Mouse (Mus musculus): ENCODE data around the gene Rbfox3. TPM values are rescaled to one million over a fixed set of nuclear protein-coding genes. Genes with fewer than 3 reads are reported as not detected.

The Rbfox3 gene
- polyA plus RNA-seq, 1 experiment from 2014 or later, result 54.9 TPM

GRCm38 (mm10) chr11:118879466-118880150, 31.8 kb downstream of the Rbfox3 start:
- ATAC-seq, result no peak
- WGBS, result 93% methylated on average over 8 of the region's 8 CpGs
- no peak overlapping the region for H3K4me2 ChIP-seq (ENCODE audit: low read length)

DNA sequence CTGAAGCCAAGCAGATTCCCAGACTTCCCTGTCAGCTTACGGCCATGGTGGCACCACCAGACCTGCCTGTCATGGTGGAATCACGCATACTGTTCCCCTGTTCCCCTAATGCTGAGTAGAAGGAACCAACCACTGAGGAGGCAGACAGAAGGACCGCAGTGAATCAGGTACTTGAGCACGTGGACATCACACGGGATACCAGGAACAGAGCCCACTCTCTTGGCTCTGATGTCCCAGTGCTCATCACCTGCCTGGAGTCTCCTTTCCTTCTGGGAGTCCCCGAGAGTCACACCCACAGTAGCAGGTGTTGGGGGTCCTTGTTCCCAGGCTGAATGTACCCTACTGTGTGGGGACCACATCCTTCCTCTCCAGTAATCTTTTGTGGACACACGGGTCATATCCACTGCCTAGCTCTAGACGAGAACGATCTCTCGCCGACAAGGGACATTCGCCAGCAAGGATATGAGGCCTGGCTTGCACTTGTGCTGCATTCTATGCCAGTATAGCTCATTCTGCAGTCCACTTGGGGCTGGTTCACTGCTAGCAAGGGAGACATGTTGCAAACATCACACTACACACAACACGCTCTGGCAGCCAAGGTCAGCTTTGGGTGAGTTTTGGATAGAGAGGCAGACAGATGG, 32.7 kb downstream of the Rbfox3 start:
- H3K27ac ChIP-seq (ENCODE audit: low read length), result no peak overlapping the region
- H3K36me3 ChIP-seq (ENCODE audit: control insufficient read depth, insufficient read depth, low read length), result no peaks in the 10 kb centered on the region
- no peak for ATAC-seq
- WGBS, result 95% methylated on average over 13 of the region's 13 CpGs
- no peak overlapping the region for H3K9ac ChIP-seq (ENCODE audit: low read depth, low read length)
- no peak overlapping the region for H3K4me3 ChIP-seq (ENCODE audit: low read depth, low read length)
- H3K27me3 ChIP-seq (ENCODE audit: control insufficient read depth, insufficient read depth, low read depth, low read length), result no peaks in the 10 kb centered on the region
- H3K4me1 ChIP-seq (ENCODE audit: control insufficient read depth, insufficient read depth, low read length), result peaks cover 36% of the 10 kb centered on the region
- no peak overlapping the region for H3K4me2 ChIP-seq (ENCODE audit: low read length)
- H3K9me3 ChIP-seq (replicated peaks; ENCODE audit: control insufficient read depth, low read length, poor library complexity, severe bottlenecking), result no peaks in the 10 kb centered on the region

More at GRCm38 (mm10) chr11:118879466-118880150, 31.8 kb downstream of the Rbfox3 start:
- Histone ChIP-seq H3K4me1 (ENCODE audit: control insufficient read depth, insufficient read depth, low read length) (peaks cover 27% of the 10 kb centered on the region), H3K36me3 (ENCODE audit: control insufficient read depth, insufficient read depth, low read length) (no peaks in the 10 kb centered on the region), H3K27ac (ENCODE audit: low read length) (no peak overlapping the region), H3K4me3 (ENCODE audit: low read depth, low read length) (no peak overlapping the region), H3K9me3 (replicated peaks; ENCODE audit: control insufficient read depth, low read length, poor library complexity, severe bottlenecking) (no peaks in the 10 kb centered on the region), H3K27me3 (ENCODE audit: control insufficient read depth, insufficient read depth, low read depth, low read length) (no peaks in the 10 kb centered on the region), H3K9ac (ENCODE audit: low read depth, low read length) (no peak overlapping the region)

DNA sequence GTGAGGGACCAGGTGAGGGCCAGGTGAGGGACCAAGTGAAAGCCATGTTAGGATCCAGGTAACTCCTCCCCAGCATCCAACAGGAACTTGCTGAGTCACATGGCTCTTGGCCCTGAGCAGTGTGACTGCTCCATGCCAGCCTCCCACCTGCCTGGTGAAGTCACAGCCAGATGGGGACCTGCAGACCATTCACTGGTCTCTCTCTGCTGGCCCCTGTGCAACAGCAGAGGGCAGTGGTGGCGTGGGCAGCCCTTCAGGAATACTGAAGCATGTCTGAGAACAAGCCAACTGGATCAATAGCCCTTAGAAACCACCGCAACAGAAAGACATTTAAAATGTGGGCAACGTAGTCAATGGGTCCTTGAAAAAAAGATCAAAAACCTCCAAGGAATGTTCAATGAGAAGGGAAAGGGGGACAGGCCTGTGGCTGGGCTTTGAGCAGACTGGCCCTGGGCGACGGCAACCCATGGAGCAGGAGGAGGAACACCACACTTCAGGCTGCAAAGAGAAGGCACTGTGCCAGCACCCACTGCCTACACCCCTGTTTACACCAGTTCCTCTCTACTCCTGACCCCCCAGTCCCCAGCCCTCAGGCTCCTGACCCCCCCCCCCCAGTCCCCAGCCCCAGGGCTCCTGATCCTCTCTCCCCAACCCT, 36.0 kb downstream of the Rbfox3 start:
- no peak overlapping the region for H3K4me3 ChIP-seq (ENCODE audit: low read depth, low read length)
- no peaks in the 10 kb centered on the region for H3K9me3 ChIP-seq (replicated peaks; ENCODE audit: control insufficient read depth, low read length, poor library complexity, severe bottlenecking)
- H3K9ac ChIP-seq (ENCODE audit: low read depth, low read length), result no peak overlapping the region
- no peak overlapping the region for H3K4me2 ChIP-seq (ENCODE audit: low read length)
- no peaks in the 10 kb centered on the region for H3K36me3 ChIP-seq (ENCODE audit: control insufficient read depth, insufficient read depth, low read length)
- whole genome bisulfite sequencing, result 21% methylated on average over 5 of the region's 5 CpGs
- no peaks in the 10 kb centered on the region for H3K27me3 ChIP-seq (ENCODE audit: control insufficient read depth, insufficient read depth, low read depth, low read length)
- ATAC-seq, result peak; percentile 73
- peaks cover 31% of the 10 kb centered on the region for H3K4me1 ChIP-seq (ENCODE audit: control insufficient read depth, insufficient read depth, low read length)
- H3K27ac ChIP-seq (ENCODE audit: low read length), result peak overlapping the region; percentile 63

DNA sequence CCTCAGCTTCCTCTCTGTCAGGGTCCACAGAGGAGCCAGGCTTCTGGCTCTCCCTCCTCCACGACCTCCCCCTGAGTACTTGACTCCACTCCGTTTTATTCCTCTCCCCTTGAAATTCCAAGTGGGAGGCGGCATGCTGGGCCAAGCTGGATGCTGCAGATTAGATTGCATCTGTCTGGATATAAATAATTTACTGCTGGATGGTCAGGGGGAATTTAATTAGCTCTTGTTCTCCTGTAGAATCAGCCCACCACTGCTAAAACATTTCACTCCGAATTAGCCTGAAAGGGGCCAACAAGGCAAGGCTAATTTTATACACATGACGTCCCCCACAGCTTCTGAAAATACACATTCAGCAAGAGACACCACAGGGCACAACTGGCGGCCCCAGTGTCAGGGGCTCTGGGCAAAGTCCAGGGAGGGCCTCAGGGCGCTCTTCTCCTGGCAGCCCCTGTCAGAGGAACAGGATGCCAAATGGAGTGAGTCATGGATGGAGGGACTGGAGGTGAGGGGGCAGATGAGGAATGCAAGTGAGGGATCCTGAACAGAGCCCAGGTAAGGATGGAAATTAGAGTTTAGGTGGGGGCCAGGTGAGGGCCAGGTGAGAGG, 36.8 kb downstream of the Rbfox3 start:
- peak; percentile 57 for ATAC-seq
- Histone ChIP-seq H3K36me3 (ENCODE audit: control insufficient read depth, insufficient read depth, low read length) (no peaks in the 10 kb centered on the region), H3K27me3 (ENCODE audit: control insufficient read depth, insufficient read depth, low read depth, low read length) (no peaks in the 10 kb centered on the region), H3K27ac (ENCODE audit: low read length) (peak overlapping the region; percentile 74), H3K4me1 (ENCODE audit: control insufficient read depth, insufficient read depth, low read length) (peaks cover 31% of the 10 kb centered on the region), H3K4me3 (ENCODE audit: low read depth, low read length) (no peak overlapping the region), H3K4me2 (ENCODE audit: low read length) (no peak overlapping the region), H3K9me3 (replicated peaks; ENCODE audit: control insufficient read depth, low read length, poor library complexity, severe bottlenecking) (no peaks in the 10 kb centered on the region), H3K9ac (ENCODE audit: low read depth, low read length) (no peak overlapping the region; the same call in 1 of the 2 replicates)
- 14% methylated on average over 7 of the region's 7 CpGs for WGBS

DNA sequence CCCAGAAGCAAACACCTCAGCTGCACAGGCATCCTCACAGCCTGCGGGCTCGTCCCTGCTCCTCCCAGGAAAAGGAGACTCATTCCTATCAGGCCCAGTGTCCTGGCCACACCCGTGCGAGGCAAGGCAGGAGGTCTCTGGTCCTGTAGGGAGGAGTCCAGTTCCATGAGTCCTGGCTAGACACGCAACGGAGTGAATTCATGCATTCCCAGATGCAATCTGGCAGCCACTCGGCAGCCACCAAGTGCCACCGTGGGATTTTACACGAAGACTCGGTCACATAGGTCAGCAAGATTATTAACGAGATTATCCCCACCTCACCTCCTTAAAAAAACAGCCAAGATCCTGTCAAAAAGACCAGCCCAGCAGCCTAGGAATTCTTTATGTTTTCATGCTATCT, 37.4 kb downstream of the Rbfox3 start:
- H3K9ac ChIP-seq (ENCODE audit: low read depth, low read length), result peak overlapping the region; percentile 22; the same call in 1 of the 2 replicates
- ATAC-seq, result no peak
- H3K27ac ChIP-seq (ENCODE audit: low read length), result peak overlapping the region; percentile 74
- peaks cover 31% of the 10 kb centered on the region for H3K4me1 ChIP-seq (ENCODE audit: control insufficient read depth, insufficient read depth, low read length)
- no peak overlapping the region for H3K4me2 ChIP-seq (ENCODE audit: low read length)
- no peaks in the 10 kb centered on the region for H3K27me3 ChIP-seq (ENCODE audit: control insufficient read depth, insufficient read depth, low read depth, low read length)
- H3K9me3 ChIP-seq (replicated peaks; ENCODE audit: control insufficient read depth, low read length, poor library complexity, severe bottlenecking), result no peaks in the 10 kb centered on the region
- H3K4me3 ChIP-seq (ENCODE audit: low read depth, low read length), result no peak overlapping the region
- no peaks in the 10 kb centered on the region for H3K36me3 ChIP-seq (ENCODE audit: control insufficient read depth, insufficient read depth, low read length)
- 31% methylated on average over 11 of the region's 11 CpGs for WGBS

- 80% methylated on average over 10 of the region's 10 CpGs for WGBS
- ATAC-seq, result no peak
- H3K4me2 ChIP-seq (ENCODE audit: low read length), result no peak overlapping the region
Observed at GRCm38 (mm10) chr11:118871527-118871926, 39.9 kb downstream of the Rbfox3 start.

DNA sequence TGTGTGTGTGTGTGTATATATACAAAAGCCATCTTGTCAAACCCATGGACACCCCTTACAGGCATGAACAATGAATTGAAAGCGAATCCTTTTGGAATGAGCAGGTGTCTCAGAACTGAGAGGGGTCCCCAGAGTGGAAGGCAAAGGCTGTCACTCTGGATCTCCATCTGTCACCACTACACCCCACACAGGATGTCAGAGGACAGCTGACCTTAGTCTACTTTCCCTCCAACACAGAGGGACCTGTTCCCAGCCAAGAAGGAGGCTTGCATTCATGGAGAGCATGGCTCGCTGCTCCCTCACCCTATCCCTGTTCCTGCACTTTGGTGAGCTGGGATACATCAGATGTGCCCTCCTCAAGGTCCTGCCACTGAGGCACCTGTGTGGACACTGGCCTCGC, 48.0 kb downstream of the Rbfox3 start:
- no peak overlapping the region for H3K4me3 ChIP-seq (ENCODE audit: low read depth, low read length)
- no peak for ATAC-seq
- H3K4me1 ChIP-seq (ENCODE audit: control insufficient read depth, insufficient read depth, low read length), result peaks cover 7% of the 10 kb centered on the region
- H3K27ac ChIP-seq (ENCODE audit: low read length), result no peak overlapping the region
- H3K36me3 ChIP-seq (ENCODE audit: control insufficient read depth, insufficient read depth, low read length), result 0 out of 2 replicates have a peak, but pooled peaks cover 2% of the 10 kb centered on the region
- H3K4me2 ChIP-seq (ENCODE audit: low read length), result no peak overlapping the region
- H3K9me3 ChIP-seq (replicated peaks; ENCODE audit: control insufficient read depth, low read length, poor library complexity, severe bottlenecking), result no peaks in the 10 kb centered on the region
- no peak overlapping the region for H3K9ac ChIP-seq (ENCODE audit: low read depth, low read length)
- WGBS, result 75% methylated on average over 3 of the region's 3 CpGs
- no peaks in the 10 kb centered on the region for H3K27me3 ChIP-seq (ENCODE audit: control insufficient read depth, insufficient read depth, low read depth, low read length)

More at GRCm38 (mm10) chr11:118871527-118871926, 39.9 kb downstream of the Rbfox3 start:
- Histone ChIP-seq H3K4me3 (ENCODE audit: low read depth, low read length) (no peak overlapping the region), H3K9me3 (replicated peaks; ENCODE audit: control insufficient read depth, low read length, poor library complexity, severe bottlenecking) (no peaks in the 10 kb centered on the region), H3K27ac (ENCODE audit: low read length) (no peak overlapping the region), H3K36me3 (ENCODE audit: control insufficient read depth, insufficient read depth, low read length) (0 out of 2 replicates have a peak, but pooled peaks cover 2% of the 10 kb centered on the region), H3K27me3 (ENCODE audit: control insufficient read depth, insufficient read depth, low read depth, low read length) (no peaks in the 10 kb centered on the region), H3K9ac (ENCODE audit: low read depth, low read length) (no peak overlapping the region), H3K4me1 (ENCODE audit: control insufficient read depth, insufficient read depth, low read length) (peaks cover 31% of the 10 kb centered on the region)

- H3K9ac ChIP-seq (ENCODE audit: low read depth, low read length), result no peak overlapping the region
- H3K9me3 ChIP-seq (replicated peaks; ENCODE audit: control insufficient read depth, low read length, poor library complexity, severe bottlenecking), result no peaks in the 10 kb centered on the region
- no peak overlapping the region for H3K4me2 ChIP-seq (ENCODE audit: low read length)
- H3K27me3 ChIP-seq (ENCODE audit: control insufficient read depth, insufficient read depth, low read depth, low read length), result no peaks in the 10 kb centered on the region
- peaks cover 10% of the 10 kb centered on the region for H3K4me1 ChIP-seq (ENCODE audit: control insufficient read depth, insufficient read depth, low read length)
- 88% methylated on average over 15 of the region's 15 CpGs for WGBS
- ATAC-seq, result no peak
- H3K36me3 ChIP-seq (ENCODE audit: control insufficient read depth, insufficient read depth, low read length), result no peaks in the 10 kb centered on the region
- no peak overlapping the region for H3K4me3 ChIP-seq (ENCODE audit: low read depth, low read length)
- H3K27ac ChIP-seq (ENCODE audit: low read length), result no peak overlapping the region
Observed at GRCm38 (mm10) chr11:118861801-118862431, 49.5 kb downstream of the Rbfox3 start.
